Mouse (Mus musculus) liver, postnatal 0 days (tissue): ENCODE measurements around the gene Rps6kc1.

Source experiments
- CTCF ChIP-seq: sonication (generic); IDR thresholded peaks from 2 replicates; pipeline ENCODE4 v1.5.1; 2016; ENCODE audit warnings: antibody characterized with exemption, low read depth
- EP300 ChIP-seq: IDR thresholded peaks from 2 replicates; pipeline ENCODE4 v1.6.1; 2016; ENCODE audit warnings: antibody characterized with exemption, low read depth, mild to moderate bottlenecking

DNA sequence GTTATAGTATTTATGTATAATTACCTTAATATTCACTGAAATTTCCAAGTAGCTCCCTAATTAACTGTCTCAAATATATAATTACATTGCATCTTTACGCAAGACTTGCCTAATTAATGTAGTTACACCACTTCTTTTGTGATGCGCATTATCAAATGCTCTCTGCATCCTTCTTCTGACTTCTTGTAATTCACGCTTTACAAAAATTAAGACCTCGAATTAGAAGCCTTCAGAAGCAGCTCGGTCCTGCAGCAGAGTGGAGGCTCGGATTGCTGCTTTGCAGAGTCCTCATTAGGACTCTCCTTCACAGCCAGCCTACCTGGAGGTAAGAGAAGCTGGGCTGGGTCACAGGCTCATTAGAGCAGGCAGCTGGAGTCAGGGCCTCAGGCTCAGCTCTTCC lies 197.7 kb downstream of the Rps6kc1 start:
- TF ChIP-seq CTCF = no peak
- TF ChIP-seq EP300 = no peak
